Mouse (Mus musculus): Measurements from ENCODE around the gene Elf1.
A peak's percentile ranks its signal among the peaks of the same experiment; 100 is the strongest.

GRCm38 (mm10) chr14:79537463-79537862 lies 56.5 kb downstream of the Elf1 start:
- TF ChIP-seq CTCF (IDR thresholded peaks at IDR 0.05; ENCODE audit: low read depth) (peak; percentile 5; the same call in 1 of the 2 replicates), EP300 (IDR thresholded peaks at IDR 0.05; ENCODE audit: low read depth) (peak; percentile 26; the same call in 1 of the 2 replicates)

Data from liver, embryonic 14.5 days (tissue).